Mouse (Mus musculus) CH12F3 (cell line): ENCODE measurements around the gene Dedd.
"Not testable (repeated sequence)": the region's sequence is repeated elsewhere in the genome, so short reads cannot be mapped to it uniquely, and the experiment has no call there.

Source experiments
- in situ Hi-C: fragments of 300-500 bp; cut with MboI; formaldehyde crosslinking; loops from 2 replicates; pipeline ENCODE4 v1.14.3; 2020; ENCODE audit warnings: low sequenced_read_pairs

Gene Dedd

DNA sequence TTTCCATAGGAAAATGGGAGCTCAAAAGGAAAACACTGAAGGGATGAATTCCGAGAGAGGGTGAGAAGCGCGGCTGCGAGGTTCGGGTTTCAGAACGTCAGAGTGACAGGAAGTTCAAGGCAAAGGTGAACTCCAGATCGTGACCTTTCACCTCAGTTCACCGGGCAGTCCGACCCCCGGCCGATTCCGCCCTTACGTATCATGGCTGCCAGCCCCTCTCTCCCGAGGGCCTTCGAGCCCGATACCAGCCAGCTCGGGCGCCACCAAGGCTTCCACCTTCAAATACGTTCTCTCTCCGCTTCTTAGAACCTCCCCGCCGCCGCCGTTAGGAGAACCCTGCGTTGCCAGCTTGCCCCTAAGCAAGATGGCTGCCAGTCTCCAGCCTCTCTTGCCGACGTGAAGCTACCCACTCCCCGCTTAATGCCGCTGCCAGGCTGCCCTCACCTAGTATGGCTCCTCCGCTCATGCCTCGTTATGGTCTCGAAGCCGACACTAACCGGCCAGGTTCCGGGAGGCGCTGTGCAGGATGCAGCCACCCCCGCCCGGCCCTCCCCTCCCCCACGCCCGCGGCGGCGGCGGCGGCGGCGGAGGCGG lies at the start of gene Dedd:
Dedd (plus strand) TSS at position 307 of the 594 bp plus-strand sequence.
- in situ Hi-C loops, result no loop called here

DNA sequence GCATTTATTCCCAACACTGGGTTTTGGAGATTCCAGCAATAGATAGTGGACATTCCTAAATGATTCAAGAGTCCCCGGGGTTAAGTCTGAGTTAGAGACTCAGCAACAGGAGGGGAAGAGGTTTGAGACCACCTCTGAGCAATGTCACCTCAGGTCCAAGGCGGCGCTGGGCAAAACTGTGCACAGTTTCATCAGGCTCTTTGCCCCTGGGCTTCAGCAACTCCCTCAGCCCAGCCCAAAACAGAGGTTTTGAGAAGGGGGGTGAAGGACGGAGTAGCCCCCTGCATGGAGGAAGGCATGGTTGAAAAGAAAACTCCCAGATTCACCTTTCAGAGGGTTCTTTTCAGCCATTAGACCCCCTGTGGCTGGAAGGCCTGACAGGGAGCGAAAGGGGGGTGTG lies 49.2 kb upstream of the Dedd start:
- in situ Hi-C loops, result no loop called here

DNA sequence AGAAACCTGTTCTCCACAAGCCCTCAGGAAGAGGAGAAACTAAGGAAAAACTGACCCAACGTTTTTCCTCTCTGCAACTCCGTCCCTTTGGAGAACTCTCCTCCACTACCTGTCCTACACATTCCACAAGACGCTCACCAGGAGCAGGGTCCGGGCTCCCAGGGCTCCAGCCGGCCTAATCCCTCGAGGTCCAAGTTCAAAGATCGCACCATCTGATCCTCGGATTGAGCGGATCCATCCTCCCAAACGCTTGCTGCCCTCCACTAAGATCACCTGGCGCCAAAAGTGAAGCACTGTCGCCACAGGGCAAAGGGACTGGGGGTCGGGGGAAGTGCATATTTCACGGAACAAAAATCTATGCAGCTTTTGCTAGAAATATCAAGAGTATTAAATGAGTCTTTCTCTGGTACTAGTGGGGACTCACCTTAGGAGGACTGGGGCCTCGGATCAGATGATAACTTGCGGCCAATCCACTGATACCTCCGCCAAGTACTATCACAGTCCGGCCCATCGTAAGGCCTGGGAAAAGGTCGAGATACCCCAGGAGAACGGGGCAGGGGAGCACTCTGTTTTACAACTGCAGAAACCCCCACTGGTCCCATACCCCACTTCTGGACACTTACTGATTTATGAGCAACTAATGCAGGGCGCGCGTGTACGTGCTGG lies 48.6 kb upstream of the Dedd start:
- in situ Hi-C loops, result no loop called here

DNA sequence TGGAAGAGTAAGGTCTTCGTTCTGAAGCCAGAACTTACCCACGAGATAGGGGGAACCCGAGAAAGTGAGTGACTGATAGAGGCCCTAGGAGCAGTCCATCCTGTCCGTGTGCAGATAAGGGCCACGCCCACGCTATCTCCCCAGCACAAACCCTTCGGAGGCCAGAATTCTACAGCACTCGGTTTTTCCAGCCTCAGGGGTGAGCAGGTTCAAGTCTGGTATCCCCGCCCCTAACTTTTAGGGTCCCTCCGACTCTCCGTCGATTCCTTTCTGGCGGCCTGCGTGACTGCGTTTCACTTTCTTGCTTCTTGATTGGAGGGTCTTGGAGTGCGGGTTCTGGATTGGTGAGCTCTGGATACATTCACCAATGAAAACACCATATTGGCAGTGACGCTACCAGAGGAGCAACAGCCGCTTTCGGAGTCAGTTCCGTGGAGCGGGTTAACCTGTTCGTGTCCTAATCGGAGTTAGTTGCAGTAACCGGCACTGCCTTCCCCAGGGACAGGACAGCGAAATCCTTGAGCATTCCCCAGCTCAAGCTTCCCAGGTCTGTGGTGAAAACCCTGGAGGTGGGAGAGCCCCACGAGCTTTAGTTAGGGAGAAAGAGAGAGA lies 47.9 kb upstream of the Dedd start, which contains the start of gene Ppox:
Ppox (minus strand) TSS at position 271 of the 612 bp plus-strand sequence.
- in situ Hi-C loops, result no loop called here

DNA sequence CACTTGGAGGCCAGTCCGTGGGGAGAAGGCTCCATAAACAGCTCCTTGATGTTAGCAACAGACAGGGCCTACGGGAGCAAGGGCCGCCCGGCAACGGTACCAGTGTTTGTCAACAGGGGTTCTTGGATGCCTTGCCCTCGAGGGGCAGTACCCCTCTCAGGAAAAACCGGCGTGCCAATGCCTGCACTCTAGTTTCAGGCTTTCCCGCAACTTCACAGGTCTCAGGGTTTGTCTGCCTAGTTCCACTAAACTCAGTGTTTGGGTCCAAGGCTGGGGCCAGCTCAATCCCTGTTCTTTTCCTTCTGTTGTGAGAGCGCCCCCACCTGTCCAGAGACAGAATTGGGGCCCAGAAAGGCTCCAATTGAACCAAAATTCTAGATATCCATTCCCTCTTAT lies 47.4 kb upstream of the Dedd start:
- in situ Hi-C loops, result no loop called here

DNA sequence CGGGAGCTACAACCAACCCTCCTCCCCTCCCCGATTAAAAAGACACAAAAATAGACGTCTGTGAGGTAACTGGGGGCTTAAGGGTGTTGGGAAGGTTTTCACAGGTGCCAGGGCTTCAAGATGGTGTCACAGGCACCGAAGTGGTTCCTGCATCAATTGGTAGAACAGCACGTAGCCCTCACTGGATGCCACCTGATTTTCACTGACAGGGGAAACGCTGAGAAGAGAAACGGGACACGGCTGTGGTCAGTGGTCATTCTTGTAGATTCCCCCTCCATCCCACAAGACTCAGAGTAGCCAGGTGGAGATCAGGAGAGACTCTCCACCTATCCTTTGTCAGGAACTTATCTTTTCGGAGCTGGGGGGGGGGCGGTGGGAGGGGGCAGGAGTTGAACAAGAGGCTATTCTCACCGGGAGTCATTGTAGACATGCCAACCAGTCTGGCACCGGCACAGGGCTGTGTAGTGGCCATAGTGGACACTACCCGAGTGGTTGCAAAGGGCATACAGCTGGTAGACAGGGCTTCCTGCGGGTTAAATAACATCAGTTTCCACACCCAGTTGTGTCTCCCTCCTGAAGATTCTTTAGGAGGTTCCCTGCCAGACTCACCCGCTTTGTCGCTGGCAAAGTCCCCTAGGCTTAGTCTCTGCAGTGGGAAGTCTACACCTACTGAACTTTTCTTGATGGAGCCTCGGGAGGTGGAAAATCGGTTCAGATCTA lies 46.7 kb upstream of the Dedd start:
- in situ Hi-C loops, result no loop called here

DNA sequence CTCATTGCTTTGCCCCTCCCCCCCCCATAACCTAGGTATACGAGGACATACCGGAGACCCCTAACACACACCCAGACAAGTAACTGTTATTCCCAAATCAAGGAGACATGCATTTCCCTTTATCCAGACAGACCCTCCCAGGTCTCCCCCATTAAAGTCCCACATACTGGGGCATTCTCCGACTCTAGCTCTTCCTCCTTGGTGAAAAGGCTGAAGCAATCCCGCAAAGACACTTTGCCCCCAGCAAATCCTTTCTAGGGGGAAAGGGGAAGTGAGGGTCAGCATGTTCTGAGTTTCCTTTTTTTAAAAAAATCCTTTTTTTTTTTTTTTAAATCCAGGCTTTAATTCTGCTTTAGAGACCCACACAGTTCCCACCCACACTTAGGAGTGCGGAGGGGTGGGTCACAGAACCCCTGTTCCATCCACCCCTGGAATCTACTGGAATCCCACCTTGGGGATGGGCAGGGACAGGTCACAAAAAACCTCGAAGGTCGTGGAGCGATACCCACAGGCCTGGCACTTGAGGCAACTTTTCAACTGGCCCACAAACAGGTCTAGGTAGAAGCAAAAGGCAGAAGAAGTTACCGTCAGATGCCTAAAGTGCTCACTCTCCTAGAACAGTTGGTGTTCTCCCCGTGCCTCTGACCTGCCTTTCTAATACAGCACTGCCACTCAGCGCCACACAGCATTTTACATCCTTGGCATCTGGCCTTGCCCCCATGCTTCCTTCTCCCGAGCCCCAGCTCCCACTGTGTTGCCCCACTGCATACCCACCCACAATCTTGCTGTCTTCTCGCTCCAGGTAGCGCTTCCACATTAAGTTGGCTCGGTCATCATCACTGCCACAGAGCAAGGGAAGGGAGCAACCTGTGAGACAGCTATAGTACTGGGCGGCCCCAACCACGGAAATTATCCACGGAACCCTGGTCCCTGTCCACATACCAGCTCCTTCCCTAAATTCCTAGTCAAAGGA lies 45.5 kb upstream of the Dedd start:
- in situ Hi-C loops, result no loop called here

DNA sequence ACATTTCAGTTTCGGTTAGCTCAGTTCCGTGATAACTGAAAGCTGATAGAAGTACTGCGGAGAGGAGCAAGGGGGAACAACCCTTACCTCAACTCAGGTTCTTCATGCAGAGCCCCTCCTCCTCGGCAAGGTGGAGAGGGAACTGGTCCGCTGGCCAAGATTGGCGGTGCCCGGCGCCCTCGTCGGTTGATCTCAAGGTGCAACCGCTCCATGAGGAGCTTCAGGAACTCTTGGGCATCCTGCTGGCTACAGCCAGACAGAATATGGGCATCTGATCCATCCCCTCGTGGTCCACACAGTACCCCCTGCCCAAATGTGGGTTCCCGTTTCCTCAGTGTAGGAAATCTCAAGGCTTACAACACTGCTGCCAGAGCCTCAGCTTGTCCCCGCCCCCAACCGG lies 44.5 kb upstream of the Dedd start:
- in situ Hi-C loops, result no loop called here

DNA sequence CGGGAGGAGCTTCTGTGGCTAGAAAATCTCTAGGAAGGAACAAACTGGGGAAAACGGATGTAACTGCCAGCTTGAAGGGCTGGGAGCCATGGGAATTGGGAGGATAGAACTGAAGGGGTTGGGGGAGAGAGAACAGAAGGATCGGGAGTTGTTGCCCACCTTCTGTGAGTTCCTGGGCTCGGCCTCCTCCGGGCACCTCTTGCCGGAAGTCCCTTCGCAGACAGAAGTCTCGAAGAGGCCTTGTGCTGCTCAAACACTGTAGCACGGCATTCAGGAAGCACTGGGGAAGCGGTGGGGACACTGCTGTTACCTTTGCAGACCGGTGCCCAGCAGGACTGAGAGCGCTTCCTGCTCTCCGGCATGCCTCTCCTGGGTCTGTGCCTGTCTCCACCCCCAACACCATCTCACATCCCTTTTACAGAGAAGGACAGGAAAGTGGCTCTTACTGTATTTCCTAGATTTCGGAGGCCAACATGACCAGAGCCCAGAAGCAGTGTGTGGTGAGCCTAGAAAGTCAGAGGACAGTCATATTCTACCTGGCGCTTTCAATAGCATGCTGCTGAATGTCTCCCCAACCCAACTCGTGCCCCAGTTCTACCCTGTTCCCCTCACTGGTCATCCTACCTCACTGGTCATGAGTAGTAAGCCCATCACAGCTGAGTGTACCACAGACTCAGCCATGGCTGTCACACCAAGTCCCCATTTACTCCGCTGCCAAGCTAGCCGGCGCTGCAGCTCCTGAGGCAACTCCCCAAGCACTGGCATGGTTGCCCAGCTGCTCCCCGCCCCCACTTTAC lies 43.7 kb upstream of the Dedd start:
- in situ Hi-C loops, result no loop called here

DNA sequence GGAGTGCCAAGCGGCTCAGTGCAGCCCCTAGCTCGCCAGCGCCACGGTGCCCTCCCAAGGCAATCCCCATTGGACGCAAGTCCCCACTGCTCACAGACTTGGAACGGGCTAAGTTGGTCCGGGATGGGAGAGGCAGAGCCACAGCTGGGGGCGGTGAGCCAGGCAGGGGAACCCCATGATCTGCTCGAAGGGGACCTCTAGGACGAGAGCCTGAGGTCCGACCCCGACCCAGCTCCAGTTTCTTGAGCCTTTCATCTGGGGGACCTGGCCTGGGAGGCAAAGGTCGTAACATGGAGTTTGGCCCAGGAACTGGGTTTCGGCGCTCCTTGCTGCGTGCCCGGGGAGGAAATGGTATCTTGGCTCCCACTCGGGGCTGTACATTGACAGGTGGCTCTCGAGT lies 42.4 kb upstream of the Dedd start:
- in situ Hi-C loops, result no loop called here

DNA sequence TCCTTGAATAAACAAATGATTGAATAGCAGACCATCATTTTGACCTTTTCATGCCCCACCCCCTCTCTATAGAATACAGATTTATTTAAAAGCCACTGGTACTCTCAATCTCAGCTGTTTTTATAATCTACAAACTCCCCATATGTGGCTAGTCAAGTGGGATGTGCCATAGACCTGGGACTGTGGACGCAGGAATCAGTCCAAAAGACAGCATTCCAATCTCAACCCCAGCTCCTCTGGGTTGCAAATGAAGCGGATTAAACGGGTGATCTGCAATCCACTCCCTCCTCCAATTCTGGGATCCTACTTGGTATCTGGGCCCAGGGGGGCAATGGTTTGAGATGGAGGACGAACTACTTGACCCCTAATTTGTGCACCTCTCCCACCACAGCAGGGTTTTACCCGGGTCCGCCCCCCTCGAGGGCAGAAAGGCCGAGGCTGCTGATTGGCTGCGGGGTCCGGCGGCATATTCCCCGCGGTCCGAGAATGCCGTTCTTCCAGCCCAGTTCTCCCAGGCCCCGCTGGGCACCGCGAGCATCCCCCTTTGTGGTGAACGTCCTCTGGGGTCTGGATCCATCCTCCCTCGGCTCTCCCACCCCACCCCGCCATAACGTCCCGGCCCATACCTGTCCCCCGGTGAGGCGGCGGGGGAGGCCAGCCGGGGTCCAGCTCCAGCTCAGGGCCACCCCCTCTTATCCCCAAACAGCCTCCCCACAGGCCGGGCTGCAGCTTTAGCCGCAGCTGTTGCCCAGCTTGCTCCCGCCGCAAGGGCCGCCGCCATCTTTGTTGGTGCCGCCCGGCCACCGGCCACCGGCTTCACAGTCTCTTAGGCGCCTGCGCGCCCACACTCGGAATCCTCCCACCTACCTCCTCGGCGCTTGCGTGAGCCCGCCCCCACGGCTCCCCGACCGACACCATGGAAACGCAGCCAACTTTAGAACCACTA lies 41.5 kb upstream of the Dedd start, which contains the start of gene Usp21:
Usp21 (minus strand) TSS at position 856 of the 946 bp plus-strand sequence.
- in situ Hi-C loops, result no loop called here

DNA sequence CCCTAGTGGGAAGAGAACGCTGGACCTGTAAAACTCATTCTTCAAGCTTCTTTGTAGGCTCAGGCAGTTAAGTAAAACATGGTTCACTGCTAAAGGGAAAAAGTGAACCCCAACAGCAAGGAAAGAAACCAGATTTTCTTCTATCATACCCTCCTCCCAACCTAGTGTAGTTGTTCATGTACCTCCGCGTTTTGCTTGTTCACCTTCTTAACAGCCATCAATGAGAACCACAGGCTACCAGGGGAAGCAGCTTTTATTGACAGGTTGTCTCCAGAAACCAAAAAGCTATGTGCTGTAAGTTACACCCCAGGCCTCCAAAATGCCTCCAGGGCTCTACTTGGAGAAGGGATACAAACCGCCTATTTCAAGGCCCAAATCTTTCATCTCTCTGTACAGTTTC lies 40.6 kb upstream of the Dedd start:
- in situ Hi-C loops, result no loop called here

DNA sequence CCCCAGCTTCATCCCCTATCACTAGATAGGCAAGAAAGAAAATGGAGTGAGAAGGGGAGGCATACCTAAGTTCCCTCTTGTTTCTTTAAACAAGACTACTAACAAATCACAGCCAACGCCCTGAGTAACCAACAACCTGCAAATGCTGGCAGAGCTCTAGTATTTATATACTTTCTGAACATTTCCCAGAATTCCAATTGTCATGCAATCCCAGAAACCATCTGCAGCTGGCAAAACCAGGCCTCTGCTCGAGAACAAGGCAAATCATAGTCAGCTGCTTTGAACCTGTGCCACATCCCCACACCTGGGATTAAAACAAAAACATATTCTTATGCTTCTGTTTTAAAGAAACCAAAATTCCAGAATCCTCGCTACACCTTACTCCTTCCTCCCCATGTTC lies 35.6 kb upstream of the Dedd start:
- in situ Hi-C loops, result no loop called here

DNA sequence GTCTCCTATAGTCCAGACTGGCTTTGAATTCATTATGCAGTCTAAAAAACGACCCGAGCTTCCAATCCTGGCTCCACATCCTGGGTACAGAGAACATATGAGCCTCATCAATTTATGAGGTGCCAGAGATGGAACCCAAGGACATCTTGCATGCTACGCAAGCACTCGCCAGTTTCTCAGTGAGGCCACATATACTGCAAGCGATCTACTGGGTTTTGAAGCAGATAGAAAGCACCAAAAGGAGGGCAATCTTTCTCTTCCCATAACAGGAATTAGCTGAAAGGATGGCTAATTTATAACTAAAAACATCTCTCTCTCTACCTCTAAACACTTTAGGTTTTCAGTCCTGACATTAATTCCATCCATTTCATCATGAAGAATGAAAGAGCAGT lies 35.0 kb upstream of the Dedd start:
- in situ Hi-C loops, result no loop called here

DNA sequence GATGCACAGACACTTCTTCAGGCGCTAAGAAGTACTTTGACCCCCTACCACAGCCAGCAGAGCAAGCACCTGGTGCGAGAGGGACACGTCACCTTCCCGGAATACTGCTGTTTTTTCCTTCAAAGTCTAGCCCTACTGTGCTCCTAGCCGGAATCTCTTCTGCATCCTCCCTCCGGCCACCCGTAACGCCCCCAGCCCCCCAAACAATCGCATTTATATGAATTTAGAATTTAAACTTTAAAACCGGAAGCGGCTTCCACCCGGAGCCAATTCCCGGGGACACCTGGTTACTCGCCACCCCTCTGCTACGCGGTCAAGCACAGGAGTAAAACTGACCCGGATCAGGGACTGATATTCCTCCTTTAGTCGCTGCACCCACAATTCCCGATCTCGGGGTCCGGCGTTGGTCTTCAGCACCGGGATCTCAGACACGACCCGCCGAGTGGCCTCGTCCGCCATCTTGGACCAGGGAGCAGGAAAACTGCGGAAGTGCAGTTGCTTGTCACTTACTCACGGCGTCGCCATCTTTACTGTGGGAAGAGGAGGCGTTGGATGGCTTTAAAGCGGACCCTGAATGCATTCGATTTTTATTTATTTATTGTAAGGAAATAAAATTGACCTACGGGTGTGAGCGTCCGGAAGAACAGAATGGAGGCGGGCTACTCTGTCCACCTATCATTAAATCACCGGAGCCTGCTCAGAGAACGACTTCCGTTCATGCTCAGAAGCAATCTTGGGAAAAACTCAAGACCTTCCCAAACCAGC lies 34.5 kb upstream of the Dedd start, which contains the start of gene Ufc1:
Ufc1 (minus strand) TSS at position 727 of the 765 bp plus-strand sequence.
- in situ Hi-C loops, result no loop called here

DNA sequence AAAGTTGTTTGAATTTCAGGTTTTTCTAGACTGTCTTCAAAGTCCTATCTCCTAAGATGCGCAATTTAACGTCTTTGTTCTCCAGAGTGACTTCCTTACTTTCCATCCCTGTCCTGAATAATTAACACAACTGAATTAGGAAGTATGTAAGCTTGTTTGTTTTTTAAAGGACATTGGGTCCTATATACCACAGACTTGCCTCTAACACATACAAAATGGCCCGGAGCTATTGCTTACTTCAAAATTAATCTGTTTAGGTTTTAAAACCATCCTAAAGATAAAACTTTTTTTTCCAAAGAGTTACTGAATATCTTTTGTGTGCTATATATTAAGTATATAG lies 33.9 kb upstream of the Dedd start:
- in situ Hi-C loops, result no loop called here

DNA sequence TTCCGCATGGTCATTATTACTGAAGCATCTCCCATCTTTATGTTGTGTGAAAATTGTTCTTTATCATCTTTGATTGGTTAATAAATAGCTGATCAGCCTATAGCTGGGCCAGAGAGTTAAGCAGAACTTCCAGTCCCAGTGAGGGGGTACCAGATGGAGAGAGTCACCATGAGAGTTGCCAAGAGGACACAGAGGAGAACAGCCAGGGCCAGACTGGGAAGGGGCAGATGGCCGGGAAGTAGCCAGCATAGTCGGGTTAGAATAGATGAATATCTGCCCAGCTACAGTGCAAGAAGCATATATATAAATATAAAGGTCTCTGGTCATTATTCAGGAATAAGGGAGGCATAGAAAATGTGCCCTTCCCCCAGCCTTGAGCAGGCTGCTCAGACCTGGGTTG lies 30.7 kb upstream of the Dedd start:
- in situ Hi-C loops, result no loop called here

DNA sequence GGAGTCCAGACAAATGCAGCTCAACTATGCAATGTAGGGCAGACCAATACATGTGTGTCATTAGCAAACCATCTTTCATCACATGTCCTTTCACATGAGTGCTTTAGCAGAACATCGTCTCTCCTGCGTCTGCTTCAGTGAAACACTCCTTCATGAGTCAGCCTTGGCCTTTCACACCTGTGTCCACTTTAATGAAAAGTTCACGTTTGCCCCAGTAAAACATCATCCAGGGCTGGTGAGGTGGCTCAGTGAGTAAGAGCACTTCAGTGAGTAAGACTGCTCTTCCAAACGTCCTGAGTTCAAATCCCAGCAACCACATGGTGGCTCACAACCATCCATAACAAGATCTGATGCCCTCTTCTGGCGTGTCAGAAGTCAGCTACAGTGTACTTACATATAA lies 22.8 kb upstream of the Dedd start:
- in situ Hi-C loops, result not testable (repeated sequence)
